Mouse (Mus musculus): Measurements from ENCODE around the gene Prkg2.

Gene Prkg2

GRCm38 (mm10) chr5:99036596-99037441, at the start of gene Prkg2:
TSS of gene Prkg2 (minus strand) at chr5:99037351.
- no peak for DNase-seq (ENCODE audit: low spot score in 2 of 2)

GRCm38 (mm10) chr5:99083955-99084354, 46.8 kb upstream of the Prkg2 start:
- DNase-seq (ENCODE audit: low spot score in 2 of 2) = no peak

DNA sequence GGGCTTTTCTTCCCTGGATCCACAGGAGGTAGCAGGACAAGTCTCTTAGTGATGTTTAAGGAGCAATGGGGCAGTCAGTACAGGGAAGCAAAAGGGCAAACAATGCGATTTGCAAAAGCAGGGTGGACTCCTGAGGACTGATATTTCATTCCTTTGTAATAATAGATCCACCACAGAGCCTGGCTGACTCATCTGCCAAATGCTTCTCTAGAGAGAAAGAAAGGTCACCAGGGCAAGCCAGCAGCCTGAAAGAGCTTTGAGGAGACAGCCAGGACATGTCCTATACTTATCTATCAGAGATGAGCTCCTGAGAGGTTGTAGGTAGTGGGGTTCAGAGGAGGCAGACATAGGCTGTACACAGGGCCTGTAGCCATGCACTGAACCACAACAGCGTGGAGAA, 41.2 kb upstream of the Prkg2 start:
- no peak for DNase-seq (ENCODE audit: low spot score in 2 of 2)

- DNase-seq (ENCODE audit: low spot score in 2 of 2) = no peak
Observed at GRCm38 (mm10) chr5:99068391-99068790, 31.2 kb upstream of the Prkg2 start.

- no peak for DNase-seq (ENCODE audit: low spot score in 2 of 2)
Observed at GRCm38 (mm10) chr5:99062582-99062981, 25.4 kb upstream of the Prkg2 start.

DNA sequence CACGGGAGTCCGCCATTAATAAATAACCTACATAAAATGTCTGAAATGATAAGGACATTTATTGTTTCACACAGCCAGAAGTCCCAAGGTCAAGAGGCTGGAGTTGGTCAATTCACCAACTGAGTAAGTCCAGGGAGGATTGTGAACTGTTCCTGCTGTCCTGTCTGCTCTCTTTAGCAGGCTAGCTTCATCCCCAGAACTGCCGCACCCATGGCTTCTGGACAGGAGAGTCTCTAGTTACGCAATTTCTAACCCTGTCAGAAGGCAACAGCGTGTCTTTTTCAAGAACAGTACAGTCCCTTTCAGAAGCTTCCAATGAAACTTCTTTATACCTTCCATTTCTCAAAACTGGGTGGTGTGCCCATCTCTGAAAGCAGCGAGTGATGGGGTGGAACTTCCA, 1.9 kb upstream of the Prkg2 start:
- DNase-seq (ENCODE audit: low spot score in 2 of 2) = no peak

GRCm38 (mm10) chr5:99037442-99037811, 276 bp upstream of the Prkg2 start:
- no peak for DNase-seq (ENCODE audit: low spot score in 2 of 2)

- no peak for DNase-seq (ENCODE audit: low spot score in 2 of 2)
Observed at GRCm38 (mm10) chr5:99035961-99036360, 1.2 kb downstream of the Prkg2 start.

GRCm38 (mm10) chr5:99031551-99032149, 5.5 kb downstream of the Prkg2 start:
- DNase-seq (ENCODE audit: low spot score in 2 of 2) = no peak

DNA sequence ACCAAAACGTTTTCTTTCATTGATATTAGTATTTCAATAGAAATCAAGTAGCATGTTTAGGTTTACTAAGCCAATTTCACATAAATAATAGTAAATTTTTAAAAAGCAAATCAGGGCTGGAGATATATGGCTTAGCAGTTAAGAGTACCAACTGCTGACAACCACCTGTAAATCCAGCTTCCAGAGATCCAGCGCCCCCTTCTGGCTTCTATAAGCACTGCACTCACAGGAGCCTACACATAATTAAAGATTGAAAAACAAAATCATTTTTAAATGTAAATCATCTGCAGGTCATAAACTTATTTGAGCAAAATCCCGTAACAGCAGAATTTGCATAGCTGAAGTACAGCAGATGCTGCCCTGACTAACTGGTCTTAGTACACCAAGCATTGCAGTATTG, 10.8 kb downstream of the Prkg2 start:
- no peak for DNase-seq (ENCODE audit: low spot score in 2 of 2)

DNA sequence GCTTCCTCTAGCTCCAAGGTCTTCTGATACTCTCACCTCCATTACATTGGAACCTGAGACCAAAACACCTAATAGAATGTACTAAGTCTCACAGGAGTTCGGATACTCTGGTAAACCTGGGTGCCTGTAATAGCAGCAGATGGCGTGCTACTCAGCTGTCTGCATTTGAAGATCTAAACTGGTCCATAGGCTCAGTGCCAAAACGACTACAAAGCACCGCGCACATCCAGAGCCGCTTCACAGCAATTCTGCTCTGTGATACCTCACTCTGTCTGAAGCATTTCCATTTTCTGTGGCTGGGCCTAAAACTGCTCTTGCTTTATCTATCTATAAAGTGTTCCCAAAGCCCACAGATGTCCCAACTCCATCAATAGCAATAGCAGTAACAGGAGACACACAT, 17.4 kb downstream of the Prkg2 start:
- no peak for DNase-seq (ENCODE audit: low spot score in 2 of 2)

DNA sequence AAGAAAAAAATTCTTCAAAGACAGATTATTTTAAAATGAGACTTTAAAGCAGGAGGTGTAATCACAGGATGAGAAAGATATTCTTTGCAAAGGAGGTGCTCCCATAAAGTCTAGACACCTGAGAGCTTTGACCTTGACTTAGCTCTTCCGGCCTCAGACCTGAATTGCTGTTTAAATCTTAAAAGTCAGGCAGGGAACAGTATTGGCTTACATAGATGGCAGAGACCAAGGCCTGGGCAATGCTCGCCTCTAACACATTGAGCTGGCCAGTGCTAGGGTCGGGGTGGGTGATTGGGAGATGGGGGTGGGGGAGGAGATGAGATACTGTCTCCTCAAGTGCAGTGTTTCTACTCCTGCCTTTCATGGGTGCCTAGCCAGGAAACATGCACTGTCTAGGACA, 22.0 kb downstream of the Prkg2 start:
- DNase-seq (ENCODE audit: low spot score in 2 of 2) = no peak

DNA sequence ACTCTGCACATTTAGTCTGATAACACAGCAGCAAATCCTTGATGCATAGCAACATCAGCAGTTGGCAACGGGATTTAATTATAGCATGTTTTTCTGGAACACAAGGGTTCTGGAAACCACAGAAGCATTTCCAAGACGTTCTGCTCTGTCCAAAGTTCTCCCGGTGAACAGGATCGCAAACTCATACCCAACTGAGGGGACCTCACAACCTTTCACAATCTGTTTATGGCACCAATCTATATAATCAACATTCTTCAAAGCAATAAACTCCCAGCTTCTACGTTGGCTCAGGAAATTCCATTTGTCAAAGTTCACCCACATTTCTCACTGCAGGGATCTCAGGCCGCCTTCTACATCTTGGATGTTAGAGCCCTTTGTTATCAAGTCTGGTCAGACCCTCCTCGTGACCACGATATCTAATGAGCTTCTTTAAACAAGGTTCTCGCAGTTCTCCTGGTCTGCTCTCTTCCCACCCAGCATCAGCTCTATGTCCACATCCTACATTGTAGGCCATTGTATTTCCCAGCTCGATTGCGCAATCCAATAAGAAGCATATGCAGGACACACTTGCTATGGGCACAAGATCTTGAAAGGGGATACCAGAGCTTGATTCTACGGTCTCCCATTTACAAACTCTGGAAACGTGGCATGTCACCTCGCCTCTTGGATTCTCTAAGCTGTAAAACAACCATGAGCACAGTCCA, 26.6 kb downstream of the Prkg2 start:
- DNase-seq (ENCODE audit: low spot score in 2 of 2) = no peak

DNA sequence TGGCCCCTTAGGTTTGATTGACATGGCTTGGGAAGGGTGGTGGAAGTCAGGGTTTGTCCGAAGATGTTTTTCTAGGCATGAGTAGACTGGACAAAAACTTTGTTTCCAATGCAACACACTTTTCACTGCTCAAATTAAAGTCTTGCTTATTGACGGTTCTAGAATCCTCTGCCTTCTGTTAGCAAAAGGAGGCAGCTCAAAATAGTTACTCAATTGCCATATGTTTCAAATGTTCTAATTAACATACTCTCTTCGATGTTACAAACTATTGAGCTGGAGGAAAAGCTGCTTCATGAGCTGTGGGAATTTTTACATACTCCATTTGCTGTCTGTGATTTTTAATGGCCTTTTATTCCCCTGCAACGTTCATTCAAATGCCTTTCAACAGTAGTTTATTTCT, 39.0 kb downstream of the Prkg2 start:
- no peak for DNase-seq (ENCODE audit: low spot score in 2 of 2)

- DNase-seq (ENCODE audit: low spot score in 2 of 2) = no peak
Observed at GRCm38 (mm10) chr5:98995767-98996166, 41.4 kb downstream of the Prkg2 start.

GRCm38 (mm10) chr5:98991600-98991999, 45.6 kb downstream of the Prkg2 start:
- no peak for DNase-seq (ENCODE audit: low spot score in 2 of 2)

- no peak for DNase-seq (ENCODE audit: low spot score in 2 of 2)
Observed at GRCm38 (mm10) chr5:98987634-98988033, 49.5 kb downstream of the Prkg2 start.

DNA sequence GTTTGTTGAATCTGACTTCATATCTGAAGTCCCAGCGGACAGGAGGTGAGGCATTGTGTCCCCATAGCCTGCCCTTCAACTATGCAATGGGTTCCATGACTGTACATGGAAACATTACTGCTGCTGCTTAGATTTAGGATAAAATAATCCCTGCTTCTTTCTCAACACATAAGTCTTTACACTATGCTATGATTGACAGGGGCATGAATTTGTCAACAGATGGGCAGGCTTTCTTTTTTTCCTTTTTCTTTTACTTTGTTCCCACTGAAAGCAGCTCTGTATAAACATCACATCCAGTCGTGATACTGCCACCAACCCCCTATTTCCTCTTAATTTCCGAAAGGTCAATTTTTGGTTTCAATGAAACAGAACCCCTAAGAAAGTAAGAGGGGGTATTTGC, 50.0 kb downstream of the Prkg2 start:
- DNase-seq (ENCODE audit: low spot score in 2 of 2) = no peak

DNA sequence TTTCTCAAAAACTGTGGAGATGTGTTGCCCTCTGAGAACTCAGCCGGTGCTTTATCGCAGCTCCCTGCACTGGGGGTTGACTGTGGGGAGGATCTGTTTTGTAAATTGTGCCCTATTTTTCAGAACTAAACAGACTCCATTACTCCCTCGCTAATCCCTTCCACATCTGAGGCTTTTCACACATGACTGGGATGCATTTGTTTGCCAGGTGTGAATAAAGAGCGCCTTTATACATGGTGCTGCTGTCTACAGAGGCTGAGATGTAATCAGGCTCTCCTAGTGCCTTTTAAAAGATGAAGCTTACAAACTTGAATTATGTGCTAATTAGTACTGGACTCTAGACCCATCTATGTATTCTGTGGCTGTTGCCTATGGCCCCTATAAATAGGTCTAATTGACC, 50.7 kb downstream of the Prkg2 start:
- DNase-seq (ENCODE audit: low spot score in 2 of 2) = no peak

GRCm38 (mm10) chr5:98986011-98986410, 51.1 kb downstream of the Prkg2 start:
- DNase-seq (ENCODE audit: low spot score in 2 of 2) = no peak

DNA sequence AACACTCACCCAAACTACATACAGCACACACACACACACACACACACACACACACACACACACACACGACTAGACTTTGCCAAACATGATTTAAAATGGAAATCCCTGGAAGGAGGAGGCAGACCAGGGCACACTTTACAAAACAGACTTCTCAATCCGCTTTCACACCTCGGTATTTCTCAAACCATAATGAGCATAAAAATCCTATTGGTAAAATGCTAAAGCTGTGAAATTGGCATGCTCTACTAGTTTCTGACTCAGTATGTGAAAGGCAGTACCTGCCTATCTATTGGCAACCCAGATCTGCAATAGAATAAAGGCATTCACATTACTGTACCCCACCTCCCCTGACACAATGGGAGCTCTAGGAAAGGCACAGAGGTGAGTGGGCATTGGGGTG, 52.1 kb downstream of the Prkg2 start:
- no peak for DNase-seq (ENCODE audit: low spot score in 2 of 2)

- no peak for DNase-seq (ENCODE audit: low spot score in 2 of 2)
Observed at GRCm38 (mm10) chr5:98981304-98981703, 55.8 kb downstream of the Prkg2 start.

- DNase-seq (ENCODE audit: low spot score in 2 of 2) = no peak
Observed at GRCm38 (mm10) chr5:98978316-98978715, 58.8 kb downstream of the Prkg2 start.

Data from spleen, postnatal 10 days (tissue).